Mouse (Mus musculus): ENCODE results near the gene Cadm2. TPM values are rescaled to one million over a fixed set of nuclear protein-coding genes. Genes with fewer than 3 reads are reported as not detected.

Cadm2 gene
- polyA plus RNA-seq, 1 experiment from 2014 or later = 70.7 TPM

DNA sequence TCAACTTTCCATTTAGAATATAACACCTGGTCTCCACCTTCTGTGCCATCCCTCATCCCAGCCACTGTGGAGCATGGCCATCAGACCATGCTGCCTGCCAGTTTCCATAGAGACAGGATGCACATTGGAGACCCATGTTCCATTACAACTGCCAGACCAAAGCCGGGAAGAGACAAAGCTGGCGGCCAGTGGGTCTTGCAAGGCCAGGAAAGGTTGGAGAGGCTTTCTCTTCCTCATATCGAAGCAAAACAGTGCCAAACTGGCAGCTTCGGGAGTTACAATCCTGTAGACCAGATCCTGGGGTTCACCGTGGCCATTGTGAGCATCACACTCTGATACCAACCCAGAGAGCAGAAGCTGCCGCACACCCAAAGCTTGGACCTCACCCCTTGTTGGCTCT, 728.3 kb downstream of the Cadm2 start:
- 86% methylated on average over 6 of the region's 6 CpGs for WGBS
- no peak overlapping the region for H3K9ac ChIP-seq
- no peak for ATAC-seq (replicated peaks)
- H3K9me3 ChIP-seq = no peaks in the 10 kb centered on the region
- H3K4me2 ChIP-seq = no peak overlapping the region
- H3K4me1 ChIP-seq = no peaks in the 10 kb centered on the region
- H3K27ac ChIP-seq = no peak overlapping the region
- no peaks in the 10 kb centered on the region for H3K36me3 ChIP-seq (replicated peaks)
- H3K27me3 ChIP-seq (replicated peaks) = no peaks in the 10 kb centered on the region
- H3K4me3 ChIP-seq = no peak overlapping the region

GRCm38 (mm10) chr16:66891559-66892247, 729.0 kb downstream of the Cadm2 start:
- Histone ChIP-seq H3K9me3 (no peaks in the 10 kb centered on the region), H3K27me3 (replicated peaks) (no peaks in the 10 kb centered on the region), H3K4me3 (no peak overlapping the region), H3K4me1 (no peaks in the 10 kb centered on the region), H3K27ac (no peak overlapping the region), H3K36me3 (replicated peaks) (no peaks in the 10 kb centered on the region), H3K9ac (no peak overlapping the region), H3K4me2 (no peak overlapping the region)
- 79% methylated on average over 6 of the region's 6 CpGs for WGBS
- ATAC-seq (replicated peaks) = no peak

DNA sequence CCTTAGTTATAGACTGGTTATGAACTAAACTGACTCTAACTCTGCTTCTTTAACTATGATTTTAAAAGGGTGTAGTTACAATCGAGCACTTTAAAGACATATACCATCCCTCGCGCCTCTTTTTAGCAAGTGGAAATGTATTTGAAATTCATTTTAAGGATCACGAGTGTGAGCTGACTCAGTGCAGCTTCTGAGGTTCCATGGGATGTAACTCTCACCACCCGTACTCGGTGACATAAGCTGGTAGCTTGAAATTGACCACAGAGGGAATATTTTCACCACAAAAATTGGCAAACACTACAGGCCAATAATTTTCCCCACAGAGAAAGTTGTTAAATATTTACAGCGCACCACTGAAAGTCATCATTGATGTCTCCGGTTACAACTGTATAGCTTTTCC, 730.8 kb downstream of the Cadm2 start:
- Histone ChIP-seq H3K9ac (no peak overlapping the region), H3K36me3 (replicated peaks) (no peaks in the 10 kb centered on the region), H3K4me1 (no peaks in the 10 kb centered on the region), H3K4me3 (no peak overlapping the region), H3K4me2 (no peak overlapping the region), H3K27ac (no peak overlapping the region), H3K9me3 (no peaks in the 10 kb centered on the region), H3K27me3 (replicated peaks) (no peaks in the 10 kb centered on the region)
- ATAC-seq (replicated peaks) = no peak
- WGBS = 88% methylated on average over 8 of the region's 8 CpGs

GRCm38 (mm10) chr16:66882597-66882996, 738.1 kb downstream of the Cadm2 start:
- H3K4me3 ChIP-seq = no peak overlapping the region
- no peaks in the 10 kb centered on the region for H3K4me1 ChIP-seq
- ATAC-seq (replicated peaks) = no peak
- no peak overlapping the region for H3K27ac ChIP-seq
- no peaks in the 10 kb centered on the region for H3K27me3 ChIP-seq (replicated peaks)
- H3K4me2 ChIP-seq = no peak overlapping the region
- 59% methylated on average over 3 of the region's 3 CpGs for WGBS
- H3K9ac ChIP-seq = no peak overlapping the region
- no peaks in the 10 kb centered on the region for H3K9me3 ChIP-seq
- no peaks in the 10 kb centered on the region for H3K36me3 ChIP-seq (replicated peaks)

GRCm38 (mm10) chr16:66871201-66871600, 749.5 kb downstream of the Cadm2 start:
- Histone ChIP-seq H3K27me3 (replicated peaks) (no peaks in the 10 kb centered on the region), H3K4me1 (no peaks in the 10 kb centered on the region), H3K9ac (no peak overlapping the region), H3K4me3 (no peak overlapping the region), H3K27ac (no peak overlapping the region), H3K4me2 (no peak overlapping the region), H3K36me3 (replicated peaks) (no peaks in the 10 kb centered on the region), H3K9me3 (no peaks in the 10 kb centered on the region)
- ATAC-seq (replicated peaks) = no peak
- WGBS = 84% methylated on average over 3 of the region's 3 CpGs

DNA sequence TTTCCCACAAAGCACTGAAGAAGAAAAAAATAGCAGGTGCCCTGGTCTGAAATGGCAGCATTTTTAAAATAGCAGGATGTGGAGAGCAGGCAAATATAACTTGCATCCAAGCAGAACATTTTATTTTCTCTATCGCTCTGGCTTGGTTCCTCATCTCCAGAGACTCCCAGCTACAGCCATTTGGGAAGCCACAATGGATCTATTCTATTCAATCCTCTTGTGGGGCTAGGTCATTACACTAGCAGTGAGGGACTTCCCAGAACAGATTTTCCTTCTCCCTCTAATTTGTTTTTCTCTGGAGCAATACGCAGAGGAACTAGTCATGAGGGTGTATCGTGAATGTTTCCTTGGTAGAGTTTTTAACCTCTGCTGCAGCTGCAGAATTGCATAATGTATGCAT, 769.7 kb downstream of the Cadm2 start:
- WGBS = 50% methylated on average over 3 of the region's 3 CpGs
- Histone ChIP-seq H3K27me3 (replicated peaks) (no peaks in the 10 kb centered on the region), H3K4me2 (no peak overlapping the region), H3K27ac (peak overlapping the region; percentile 50; the same call in 1 of the 2 replicates), H3K9ac (no peak overlapping the region), H3K36me3 (replicated peaks) (no peaks in the 10 kb centered on the region), H3K4me1 (no peaks in the 10 kb centered on the region; the same call in 1 of the 2 replicates), H3K4me3 (no peak overlapping the region), H3K9me3 (no peaks in the 10 kb centered on the region)
- ATAC-seq (replicated peaks) = no peak

DNA sequence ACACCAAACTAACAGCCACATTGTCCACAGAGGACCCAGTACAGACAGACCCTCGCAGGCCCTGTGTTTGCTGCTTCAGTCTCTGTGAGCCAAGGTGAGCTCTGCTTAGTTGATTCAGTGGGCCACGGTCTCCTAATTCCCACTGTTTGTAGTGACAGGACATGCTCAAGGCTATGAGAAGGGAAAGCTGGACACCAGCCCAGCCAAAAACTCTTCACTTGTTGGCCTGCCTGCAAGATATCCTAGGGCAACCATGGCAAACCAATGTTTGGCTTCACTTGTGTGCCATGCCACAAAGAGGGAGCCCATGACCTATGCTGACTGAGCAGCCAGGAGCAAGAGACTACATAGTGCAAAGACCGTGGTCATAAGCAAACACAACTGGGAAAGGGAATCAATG, 795.8 kb downstream of the Cadm2 start:
- Histone ChIP-seq H3K4me3 (no peak overlapping the region), H3K9me3 (no peaks in the 10 kb centered on the region), H3K4me1 (no peaks in the 10 kb centered on the region), H3K9ac (no peak overlapping the region), H3K27ac (no peak overlapping the region), H3K4me2 (no peak overlapping the region), H3K27me3 (replicated peaks) (no peaks in the 10 kb centered on the region), H3K36me3 (replicated peaks) (no peaks in the 10 kb centered on the region)
- WGBS = 85% methylated on average over 3 of the region's 3 CpGs
- no peak for ATAC-seq (replicated peaks)

GRCm38 (mm10) chr16:66811495-66811894, 809.2 kb downstream of the Cadm2 start:
- Histone ChIP-seq H3K27ac (no peak overlapping the region), H3K27me3 (replicated peaks) (no peaks in the 10 kb centered on the region), H3K36me3 (replicated peaks) (no peaks in the 10 kb centered on the region), H3K9me3 (no peaks in the 10 kb centered on the region), H3K4me1 (no peaks in the 10 kb centered on the region), H3K4me3 (no peak overlapping the region), H3K9ac (no peak overlapping the region), H3K4me2 (no peak overlapping the region)
- ATAC-seq (replicated peaks) = no peak

DNA sequence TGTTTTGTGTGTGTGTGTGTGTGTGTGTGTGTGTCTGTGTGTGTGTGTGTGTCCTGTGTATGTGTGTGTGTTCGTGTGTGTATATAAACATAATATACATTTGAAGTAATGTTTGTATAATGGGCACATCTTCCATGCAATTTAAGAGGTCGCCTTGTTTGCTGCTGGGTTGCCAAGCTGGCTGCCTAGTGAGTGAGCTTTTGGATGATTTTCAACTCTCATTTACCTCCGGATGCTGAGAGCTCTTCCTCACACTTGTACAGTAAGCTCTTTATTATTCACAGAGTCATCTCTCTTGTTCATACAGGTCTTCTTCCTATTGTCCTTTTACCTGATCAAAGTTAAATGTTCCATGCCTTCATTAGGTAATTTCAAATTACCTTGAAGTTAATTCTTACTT, 822.5 kb downstream of the Cadm2 start:
- Histone ChIP-seq H3K4me3 (no peak overlapping the region), H3K9me3 (no peaks in the 10 kb centered on the region), H3K27ac (no peak overlapping the region), H3K4me1 (no peaks in the 10 kb centered on the region), H3K36me3 (replicated peaks) (no peaks in the 10 kb centered on the region), H3K4me2 (no peak overlapping the region), H3K9ac (no peak overlapping the region), H3K27me3 (replicated peaks) (no peaks in the 10 kb centered on the region)
- no peak for ATAC-seq (replicated peaks)
- 88% methylated on average over 3 of the region's 3 CpGs for WGBS

DNA sequence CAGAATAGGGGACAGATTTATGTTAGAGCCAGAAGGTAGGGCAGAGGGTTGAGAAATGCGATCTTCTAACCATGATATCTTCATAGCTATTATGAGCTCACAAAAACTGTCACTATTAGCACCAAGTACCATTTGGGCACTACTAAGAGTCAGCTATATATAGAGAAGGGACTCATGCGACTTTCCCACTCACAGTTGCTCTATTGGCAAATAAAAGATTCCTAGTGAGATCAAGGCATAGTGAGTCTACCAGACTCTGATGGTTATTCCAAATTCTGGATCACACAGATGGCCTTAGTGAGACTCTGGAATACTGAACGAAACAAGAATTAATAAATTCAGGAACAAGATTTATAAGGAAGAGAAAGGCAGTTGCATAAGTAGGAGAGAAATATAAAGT, 827.6 kb downstream of the Cadm2 start:
- Histone ChIP-seq H3K4me2 (no peak overlapping the region), H3K9ac (no peak overlapping the region), H3K27ac (no peak overlapping the region), H3K4me1 (no peaks in the 10 kb centered on the region), H3K36me3 (replicated peaks) (no peaks in the 10 kb centered on the region), H3K4me3 (no peak overlapping the region), H3K9me3 (no peaks in the 10 kb centered on the region), H3K27me3 (replicated peaks) (no peaks in the 10 kb centered on the region)
- 90% methylated on average over 3 of the region's 3 CpGs for WGBS
- no peak for ATAC-seq (replicated peaks)

DNA sequence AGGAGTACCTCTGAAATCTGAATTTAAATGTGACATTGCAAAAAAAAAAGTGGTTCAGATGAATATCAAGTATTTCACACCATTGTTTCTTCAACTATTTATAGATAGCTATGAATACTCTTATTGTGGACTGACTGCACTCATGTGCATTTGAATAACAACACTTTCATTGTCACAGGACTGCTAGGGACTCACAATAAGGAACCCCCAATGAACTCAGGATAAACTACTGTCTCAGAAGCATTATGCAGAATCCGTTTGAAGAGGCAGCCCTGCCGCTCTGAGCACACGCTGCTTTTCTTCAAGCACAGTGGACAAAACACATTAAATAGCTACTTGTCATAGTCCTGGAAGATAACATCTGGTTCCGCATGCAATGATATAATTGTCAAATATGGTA, 848.8 kb downstream of the Cadm2 start:
- 14% methylated on average over 4 of the region's 4 CpGs for WGBS
- 0 out of 2 replicates have a peak, but pooled peaks have one; percentile 31 for ATAC-seq (replicated peaks)
- no peak overlapping the region for H3K4me2 ChIP-seq

GRCm38 (mm10) chr16:66769545-66769944, 851.2 kb downstream of the Cadm2 start:
- H3K27me3 ChIP-seq (replicated peaks) = no peaks in the 10 kb centered on the region
- H3K27ac ChIP-seq = no peak overlapping the region
- H3K4me1 ChIP-seq = peaks cover 8% of the 10 kb centered on the region; the same call in 1 of the 2 replicates
- 77% methylated on average over 4 of the region's 4 CpGs for WGBS
- H3K9me3 ChIP-seq = no peaks in the 10 kb centered on the region
- no peak overlapping the region for H3K4me3 ChIP-seq
- ATAC-seq (replicated peaks) = no peak
- no peak overlapping the region for H3K4me2 ChIP-seq
- no peak overlapping the region for H3K9ac ChIP-seq
- no peaks in the 10 kb centered on the region for H3K36me3 ChIP-seq (replicated peaks)

More for the DNA sequence above, 848.8 kb downstream of the Cadm2 start:
- Histone ChIP-seq H3K27ac (no peak overlapping the region), H3K4me1 (peaks cover 8% of the 10 kb centered on the region; the same call in 1 of the 2 replicates), H3K36me3 (replicated peaks) (no peaks in the 10 kb centered on the region), H3K27me3 (replicated peaks) (no peaks in the 10 kb centered on the region), H3K9ac (no peak overlapping the region), H3K9me3 (no peaks in the 10 kb centered on the region), H3K4me3 (no peak overlapping the region)

- Histone ChIP-seq H3K4me1 (peaks cover 8% of the 10 kb centered on the region; the same call in 1 of the 2 replicates), H3K4me3 (no peak overlapping the region), H3K4me2 (no peak overlapping the region), H3K36me3 (replicated peaks) (no peaks in the 10 kb centered on the region), H3K9ac (no peak overlapping the region), H3K9me3 (no peaks in the 10 kb centered on the region), H3K27ac (no peak overlapping the region), H3K27me3 (replicated peaks) (no peaks in the 10 kb centered on the region)
- ATAC-seq (replicated peaks) = peak; percentile 53
- 28% methylated on average over 4 of the region's 4 CpGs for WGBS
These were observed 851.9 kb downstream of the Cadm2 start for GRCm38 (mm10) chr16:66768684-66769389.

All from midbrain, embryonic 15.5 days (tissue).